1 mouse cellular context compared by ENCODE assay signal in the genomic region with DNA sequence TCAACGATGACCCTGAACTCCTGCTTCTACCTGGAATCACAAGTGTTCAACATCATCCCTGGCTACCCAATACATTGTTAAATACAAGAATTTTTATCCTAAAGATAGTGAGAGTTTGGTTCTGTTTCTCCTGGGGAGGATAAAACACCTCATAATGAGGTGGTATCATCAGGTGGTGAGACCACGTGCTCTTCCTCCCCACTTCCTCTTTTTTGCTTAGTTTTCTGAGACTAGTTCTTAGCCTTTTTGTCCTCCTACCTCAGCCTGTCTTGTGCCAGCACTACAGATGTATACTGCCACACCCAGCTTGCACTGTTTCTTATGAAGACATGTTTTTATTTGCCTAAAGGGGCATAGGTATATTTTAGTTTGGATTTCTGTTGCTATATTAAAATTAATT.
TF ChIP-seq lines count a peak whose summit lies in the region.

No protein-coding gene starts in this region.

TF ChIP-seq in CH12.LX, 34 proteins besides CTCF, POLR2A, EP300 and RAD21 (continued from another document):
- no peak for TF ChIP-seq TBP (conservative IDR thresholded peaks at IDR 0.05; ENCODE audit: low read depth, low read length)
- no peak for TF ChIP-seq TCF12 (IDR thresholded peaks at IDR 0.05; ENCODE audit: low read depth, low read length)
- no peak for TF ChIP-seq UBTF (IDR thresholded peaks at IDR 0.05; ENCODE audit: low read depth, low read length)
- TF ChIP-seq JUND (conservative IDR thresholded peaks at IDR 0.05; ENCODE audit: low read depth, low read length), result no peak
- peak; percentile 83 for TF ChIP-seq USF2 (conservative IDR thresholded peaks at IDR 0.05; ENCODE audit: low read depth, low read length)
- TF ChIP-seq E2F4 (IDR thresholded peaks at IDR 0.05; ENCODE audit: insufficient replicate concordance, low read depth, low read length), result no peak
- TF ChIP-seq ZNF384 (IDR thresholded peaks at IDR 0.05; ENCODE audit: low read depth, low read length), result no peak
- no peak for TF ChIP-seq JUN (IDR thresholded peaks at IDR 0.05; ENCODE audit: insufficient read depth, low read depth, low read length)
- no peak for TF ChIP-seq GABPA (IDR thresholded peaks at IDR 0.05; ENCODE audit: insufficient replicate concordance, low read depth, low read length)
- peak; percentile 85 for TF ChIP-seq IRF4 (IDR thresholded peaks at IDR 0.05; ENCODE audit: low read depth, low read length)
TF ChIP-seq in CH12.LX: peak in this region for 6.
